Mouse (Mus musculus) heart, adult 8-10 months (tissue): ENCODE measurements at regions not wholly inside any gene's neighbourhood (a gene's known extent, or its start where the extent isn't known, plus 50 kb on each side); places are given as distances from the start of the nearest gene placed in this dataset.

ENCODE experiments used
- DNase-seq: peaks from one replicate; pipeline ENCODE4 v3.0.0; 2022; ENCODE audit warnings: low spot score

GRCm38 (mm10) chr5:74943737-74944403 is 100.7 kb downstream of the Chic2 start:
- DNase-seq: peak; percentile 92

- DNase-seq: no peak
Measured at GRCm38 (mm10) chr5:74941426-74941825, 103.1 kb downstream of the Chic2 start.

- DNase-seq: no peak
Measured at GRCm38 (mm10) chr5:74937416-74937940, 107.1 kb downstream of the Chic2 start.

DNA sequence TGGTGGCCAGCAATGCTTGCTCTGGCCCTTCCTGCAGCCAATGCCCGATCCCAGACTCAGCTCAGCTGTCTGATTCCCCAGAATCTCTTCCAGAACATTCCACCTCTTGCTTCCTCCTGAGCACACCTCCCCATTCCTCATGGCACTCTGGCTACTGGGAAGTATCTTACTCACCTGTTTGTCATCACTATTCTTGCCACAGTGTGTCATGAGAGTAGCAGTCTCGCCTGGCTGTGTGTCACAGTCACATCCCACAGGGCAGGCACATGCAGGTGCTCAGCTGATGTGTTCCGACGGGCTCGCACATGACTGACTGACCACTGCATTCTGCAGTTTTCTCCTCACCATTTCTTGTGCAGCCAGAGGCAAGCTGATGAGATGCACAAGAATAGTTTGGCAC is 108.5 kb downstream of the Chic2 start:
- DNase-seq: no peak

DNA sequence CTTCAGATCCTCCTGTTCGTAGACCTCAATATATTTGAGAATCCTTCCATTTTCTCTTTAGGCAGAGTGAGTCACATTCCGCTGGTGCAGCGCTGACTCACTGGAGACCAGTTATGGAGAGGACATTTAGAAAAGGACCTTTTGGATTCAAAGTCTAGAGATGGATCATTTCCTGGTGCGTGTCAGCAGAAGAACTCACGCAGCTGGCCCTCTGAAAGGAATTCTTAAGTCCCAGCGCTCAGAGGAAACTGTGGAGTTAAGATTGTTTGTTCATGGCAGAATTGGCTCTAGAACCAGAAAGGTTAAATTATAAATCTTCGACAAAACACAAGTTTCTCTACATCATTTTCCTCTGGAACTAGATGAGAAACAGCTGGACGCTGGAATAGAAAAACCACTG is 108.9 kb downstream of the Chic2 start:
- peak; percentile 38 for DNase-seq

GRCm38 (mm10) chr5:74933276-74933675 is 111.3 kb downstream of the Chic2 start:
- DNase-seq: no peak

GRCm38 (mm10) chr5:74932206-74932605 is 112.4 kb downstream of the Chic2 start:
- DNase-seq: no peak

DNA sequence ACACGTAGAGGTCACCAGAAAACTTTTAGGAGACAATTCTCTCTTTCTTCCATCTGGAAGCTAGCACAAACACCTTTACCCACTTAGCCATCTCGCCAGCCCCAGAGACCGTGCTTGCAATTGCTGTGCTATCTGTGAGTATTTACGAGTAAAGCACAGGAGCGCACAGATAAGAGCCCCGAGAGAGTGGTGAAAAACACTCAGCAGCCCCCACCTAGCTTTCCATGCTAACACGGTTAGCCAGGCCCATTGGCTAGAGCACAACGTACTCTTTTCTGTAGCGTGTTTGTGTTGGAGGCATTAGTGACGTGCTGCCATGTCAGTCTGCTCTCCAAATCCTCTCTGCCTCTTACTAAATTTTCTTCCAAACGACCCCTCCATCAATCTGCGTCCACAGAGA is 112.8 kb downstream of the Chic2 start:
- DNase-seq: no peak

- no peak for DNase-seq
Measured at GRCm38 (mm10) chr5:74927543-74927942, 117.0 kb downstream of the Chic2 start.

- DNase-seq: no peak
Measured at GRCm38 (mm10) chr5:74925769-74926168, 118.8 kb downstream of the Chic2 start.

- DNase-seq: no peak
Measured at GRCm38 (mm10) chr5:74924031-74924533, 120.5 kb downstream of the Chic2 start.

GRCm38 (mm10) chr5:74923337-74923736 is 121.2 kb downstream of the Chic2 start:
- no peak for DNase-seq

GRCm38 (mm10) chr5:74922881-74923280 is 121.7 kb downstream of the Chic2 start:
- DNase-seq: no peak

DNA sequence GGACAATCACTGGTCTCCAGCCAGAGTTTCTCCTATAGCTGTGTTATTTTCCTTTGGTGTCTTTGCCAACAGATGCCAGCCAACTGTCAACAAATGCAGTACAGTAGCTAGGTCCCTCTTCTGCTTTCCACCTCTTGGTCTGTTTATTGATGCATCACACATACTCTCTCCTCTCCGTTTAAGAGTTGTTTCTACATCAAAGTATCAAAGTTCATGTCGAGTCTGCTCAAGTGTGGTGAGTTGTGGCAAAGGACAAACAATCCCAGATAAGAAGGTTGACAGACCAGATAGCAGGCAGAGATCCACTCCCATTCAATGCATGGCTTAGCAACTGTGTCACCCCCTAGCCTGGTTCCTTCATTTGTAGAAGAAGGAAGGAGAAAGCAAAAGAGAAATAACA is 123.6 kb downstream of the Chic2 start:
- DNase-seq: no peak

DNA sequence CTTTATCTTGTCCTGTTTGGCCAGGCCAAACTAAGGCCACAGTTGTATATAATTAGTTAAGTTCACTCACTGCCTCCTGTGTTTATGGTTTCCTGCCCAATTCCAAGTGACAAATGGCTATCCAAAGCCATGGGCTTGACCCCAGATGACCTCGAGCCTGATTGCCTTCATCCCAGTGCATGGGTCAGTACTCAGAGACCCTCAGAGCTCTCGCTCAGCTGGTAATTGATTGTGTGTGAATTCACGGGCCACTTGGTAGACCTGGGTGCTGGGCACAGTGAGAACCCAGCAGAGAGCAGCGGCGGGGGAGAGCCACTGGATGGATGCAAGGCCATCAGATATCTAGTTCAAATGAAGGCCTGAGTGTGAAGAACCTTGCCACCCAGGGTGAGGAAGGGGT is 124.1 kb downstream of the Chic2 start:
- no peak for DNase-seq

DNA sequence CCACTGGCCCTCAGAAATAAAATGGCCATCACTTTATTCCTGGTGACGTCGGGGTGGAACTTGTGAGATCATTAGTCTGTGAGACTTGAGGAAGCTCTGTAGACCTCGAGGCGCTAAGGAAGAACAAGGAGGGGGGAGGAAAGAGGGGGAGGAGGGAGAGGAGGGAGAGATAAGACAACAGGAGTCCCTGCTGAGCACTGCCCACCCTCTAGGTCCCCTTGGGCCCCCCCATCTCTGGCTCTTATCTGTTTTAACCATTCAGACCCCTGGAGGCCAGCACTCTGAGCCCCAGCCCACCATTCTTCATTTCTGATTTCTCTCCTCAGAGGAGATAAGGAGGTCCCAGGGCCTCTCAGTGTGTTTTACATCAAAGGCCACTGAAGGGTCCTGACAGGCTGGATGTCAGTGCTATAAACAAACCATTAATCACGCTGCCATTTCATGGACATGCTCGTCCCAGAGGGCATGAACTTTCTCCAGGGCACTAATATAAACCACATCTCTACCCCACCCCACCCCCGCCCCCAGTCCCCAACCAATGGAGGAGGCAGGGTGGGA is 139.0 kb downstream of the Chic2 start:
- DNase-seq: no peak

DNA sequence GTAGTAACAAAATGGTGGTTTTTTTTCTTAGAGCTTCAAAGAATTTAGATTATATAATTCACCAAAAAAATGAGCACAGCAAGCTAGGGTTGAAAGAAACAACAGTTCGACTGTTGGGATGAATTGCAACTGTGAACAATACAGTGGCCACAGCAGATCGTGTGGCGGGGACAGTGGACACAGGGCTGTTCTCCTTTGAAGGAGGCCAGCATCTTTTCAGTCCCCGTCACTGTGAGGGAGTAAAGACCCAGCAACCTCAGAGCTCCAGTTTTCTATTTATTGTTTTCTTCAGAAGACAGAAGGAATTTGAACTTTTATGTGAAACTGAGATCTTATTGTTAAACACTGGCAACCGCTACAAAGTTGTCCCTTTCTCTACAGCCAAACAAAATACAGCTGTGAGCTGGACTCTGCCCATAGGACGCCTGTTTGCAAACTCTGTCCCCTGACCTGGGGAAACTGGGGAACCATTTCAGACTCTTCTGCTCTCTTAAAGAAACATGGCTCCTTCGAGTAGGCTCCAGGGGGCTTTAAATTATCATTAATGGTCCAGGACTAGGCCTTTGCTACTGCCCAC is 139.6 kb downstream of the Chic2 start:
- DNase-seq: no peak

DNA sequence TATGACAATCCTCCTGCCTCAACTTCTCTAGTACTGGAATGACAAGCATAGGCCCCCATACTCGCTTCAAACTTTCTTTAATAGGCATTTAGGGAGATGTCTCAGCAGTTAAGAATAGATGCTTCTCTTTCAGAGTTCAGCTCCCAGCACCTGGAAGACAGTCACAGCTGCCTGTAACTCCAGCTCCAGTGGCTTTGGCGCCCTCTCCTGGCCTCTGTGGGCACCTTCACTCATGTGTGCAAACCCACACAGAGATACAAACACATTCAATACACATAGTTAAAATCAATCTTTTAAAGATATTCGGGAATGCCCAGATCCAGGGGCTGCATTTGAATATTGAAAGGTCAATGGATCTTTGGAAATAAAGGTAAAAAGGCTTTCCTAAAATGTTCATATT is 140.2 kb downstream of the Chic2 start:
- DNase-seq: no peak

DNA sequence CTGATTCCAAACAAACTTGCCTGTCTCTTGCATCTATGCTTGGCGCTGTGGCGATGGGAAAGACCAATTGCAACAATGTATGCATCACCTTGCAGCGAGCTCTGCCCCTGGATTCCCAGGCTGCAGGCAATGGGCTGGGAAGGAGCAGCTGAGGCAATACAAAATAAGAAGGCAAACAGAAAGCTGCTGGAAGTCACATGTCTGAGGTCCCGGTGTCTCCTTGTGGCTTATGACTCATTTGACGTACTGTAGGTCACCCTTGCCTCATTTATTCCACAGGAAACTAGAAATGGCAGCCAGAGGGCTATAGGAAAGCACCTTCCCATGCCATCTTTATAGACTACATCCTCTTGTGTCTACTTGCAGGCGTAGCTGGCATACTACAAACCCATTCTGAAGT is 140.9 kb downstream of the Chic2 start:
- no peak for DNase-seq

GRCm38 (mm10) chr5:74897133-74897532 is 147.4 kb downstream of the Chic2 start:
- peak; percentile 67 for DNase-seq

DNA sequence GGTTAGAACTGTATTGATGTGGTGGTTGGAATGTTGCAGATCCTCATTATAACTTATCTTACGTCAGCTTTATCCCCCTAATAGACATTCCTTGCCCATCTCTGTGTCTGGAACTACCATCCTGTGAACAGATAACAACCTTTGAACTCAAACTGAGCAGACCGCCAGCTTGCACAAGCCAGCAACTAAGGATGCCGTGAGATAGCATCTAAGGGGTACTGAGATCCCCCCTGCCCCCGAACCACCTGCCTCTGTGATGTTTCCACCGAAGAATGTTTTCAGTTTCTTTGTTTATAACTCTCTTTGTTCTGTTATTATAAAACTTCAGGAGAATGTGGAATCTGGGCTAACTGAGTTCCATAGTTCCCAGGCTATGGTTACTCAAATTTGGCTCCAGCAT is 151.3 kb downstream of the Chic2 start:
- no peak for DNase-seq

- DNase-seq: no peak
Measured at GRCm38 (mm10) chr5:74891541-74891940, 153.0 kb downstream of the Chic2 start.

GRCm38 (mm10) chr5:74888934-74889333 is 155.6 kb downstream of the Chic2 start:
- DNase-seq: no peak
